Mouse (Mus musculus) left cerebral cortex, adult 8-10 months (tissue): ENCODE measurements around the gene a. TPM values are rescaled to one million over a fixed set of nuclear protein-coding genes. Genes with fewer than 3 reads are reported as not detected.
"Not testable (repeated sequence)": the region's sequence is repeated elsewhere in the genome, so short reads cannot be mapped to it uniquely, and the experiment has no call there.

Experiments
- DNase-seq, 2 experiments: peaks; one replicate each; pipeline ENCODE4 v3.0.0; 2022; ENCODE audit warnings: low spot score in 2 of 2
- total RNA-seq, 4 experiments: library from RNA; stranded (reverse); gene quantifications; 2 replicates each; pipeline ENCODE4 v1.2.4; 2022

Gene a
- total RNA-seq, 4 experiments from 2014 or later, result not detected

- DNase-seq, result peak in 1 of 2 experiments; percentile 14
Measured at GRCm38 (mm10) chr2:155050108-155050503, 258.9 kb downstream of the a start.

GRCm38 (mm10) chr2:155050504-155051236 lies 259.5 kb downstream of the a start:
- DNase-seq, result peak; percentile 89

GRCm38 (mm10) chr2:155051622-155052351 lies 260.6 kb downstream of the a start:
- DNase-seq, result no peak

- DNase-seq, result no peak
Measured at GRCm38 (mm10) chr2:155052681-155053080, 261.5 kb downstream of the a start.

GRCm38 (mm10) chr2:155053512-155053911 lies 262.3 kb downstream of the a start:
- not testable (repeated sequence) for DNase-seq

GRCm38 (mm10) chr2:155054672-155055071 lies 263.5 kb downstream of the a start:
- no peak for DNase-seq

GRCm38 (mm10) chr2:155056076-155056578 lies 264.9 kb downstream of the a start:
- no peak for DNase-seq

GRCm38 (mm10) chr2:155057361-155057760 lies 266.2 kb downstream of the a start:
- no peak for DNase-seq

GRCm38 (mm10) chr2:155071027-155071426 lies 279.8 kb downstream of the a start:
- no peak for DNase-seq

- DNase-seq, result no peak
Measured at GRCm38 (mm10) chr2:155072353-155073145, 281.3 kb downstream of the a start.

GRCm38 (mm10) chr2:155073347-155073746 lies 282.1 kb downstream of the a start:
- no peak for DNase-seq

- DNase-seq, result peak; percentile 85 to 88
Measured at GRCm38 (mm10) chr2:155073978-155074765, 283.0 kb downstream of the a start, which contains the start of gene Ahcy. Gene Ahcy, minus strand, starts transcription at chr2:155074497.

GRCm38 (mm10) chr2:155074766-155075330 lies 283.6 kb downstream of the a start:
- DNase-seq, result peak in 1 of 2 experiments; percentile 39

GRCm38 (mm10) chr2:155075649-155076048 lies 284.4 kb downstream of the a start:
- no peak for DNase-seq

- DNase-seq, result no peak
Measured at GRCm38 (mm10) chr2:155079500-155080178, 288.4 kb downstream of the a start.

- DNase-seq, result no peak
Measured at GRCm38 (mm10) chr2:155080179-155080530, 289.0 kb downstream of the a start.

GRCm38 (mm10) chr2:155081056-155081455 lies 289.9 kb downstream of the a start:
- no peak for DNase-seq

GRCm38 (mm10) chr2:155082121-155082803 lies 291.1 kb downstream of the a start:
- DNase-seq, result peak in 1 of 2 experiments; percentile 25

- DNase-seq, result no peak
Measured at GRCm38 (mm10) chr2:155084546-155084945, 293.3 kb downstream of the a start.
